Mouse (Mus musculus): Measurements from ENCODE around the gene Orc2. TPM values are rescaled to one million over a fixed set of nuclear protein-coding genes. Genes with fewer than 3 reads are reported as not detected.
A peak's percentile ranks its signal among the peaks of the same experiment; 100 is the strongest.

Orc2 gene
- polyA plus RNA-seq (2017; shearing (Covaris generic)): 10 to 100 TPM; 18.3 to 19.3 TPM

DNA sequence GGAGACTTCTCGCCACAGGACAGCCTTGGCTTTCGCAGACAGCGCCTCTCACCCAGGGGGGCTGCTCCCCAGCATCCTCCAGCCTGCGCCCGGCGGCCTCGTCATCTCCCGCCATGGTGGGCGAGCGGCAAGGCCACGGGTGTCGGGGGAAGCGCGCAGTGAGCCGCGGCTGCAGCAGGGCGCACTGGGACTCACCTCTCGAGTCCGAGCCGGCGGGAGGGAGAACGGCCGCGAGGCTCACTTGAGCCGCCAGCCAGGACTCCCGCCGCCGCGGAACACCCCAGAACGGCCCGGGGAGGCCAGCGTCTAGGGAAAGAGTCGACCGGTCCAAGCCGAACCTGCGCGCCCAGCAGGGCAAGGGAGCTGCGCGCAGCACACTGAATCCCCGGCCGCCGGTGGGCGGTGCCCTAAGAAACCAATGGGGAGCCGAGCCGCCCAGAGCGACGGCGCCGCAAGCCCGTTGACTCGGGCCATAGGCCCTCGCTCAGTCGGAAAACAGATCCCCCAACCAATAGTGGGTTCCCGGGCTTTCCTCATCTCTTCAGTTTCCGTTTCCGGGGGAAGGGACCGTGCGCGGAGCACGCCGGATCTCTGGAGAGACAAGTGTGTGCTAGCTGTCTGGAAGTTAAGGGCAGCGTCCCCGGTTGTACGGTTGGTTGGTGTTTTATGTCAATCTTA is at the start of gene Orc2:
Orc2 (minus strand) TSS at position 533 of the 678 bp plus-strand sequence.
- ATAC-seq: peak; percentile 99

DNA sequence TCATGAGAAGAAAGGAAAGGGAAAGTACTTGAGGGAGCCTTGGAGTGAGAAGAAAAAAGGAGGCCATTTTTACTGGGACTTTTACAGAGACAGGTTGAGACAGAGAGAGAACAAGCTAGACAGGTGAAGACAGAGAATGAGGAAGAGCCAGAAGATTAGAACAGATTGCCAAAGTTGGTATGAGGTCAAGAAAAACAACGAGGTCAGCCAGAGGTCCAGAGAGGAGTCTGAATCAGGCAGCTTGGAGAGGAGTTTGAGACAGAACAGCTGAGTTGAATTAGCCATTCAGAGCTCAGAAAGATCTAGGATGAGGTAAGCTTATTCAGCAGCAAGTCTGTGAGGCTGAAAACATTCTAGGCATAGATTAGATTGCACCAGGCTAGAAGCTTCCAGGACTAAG is 36.5 kb upstream of the Orc2 start:
- ATAC-seq: no peak

DNA sequence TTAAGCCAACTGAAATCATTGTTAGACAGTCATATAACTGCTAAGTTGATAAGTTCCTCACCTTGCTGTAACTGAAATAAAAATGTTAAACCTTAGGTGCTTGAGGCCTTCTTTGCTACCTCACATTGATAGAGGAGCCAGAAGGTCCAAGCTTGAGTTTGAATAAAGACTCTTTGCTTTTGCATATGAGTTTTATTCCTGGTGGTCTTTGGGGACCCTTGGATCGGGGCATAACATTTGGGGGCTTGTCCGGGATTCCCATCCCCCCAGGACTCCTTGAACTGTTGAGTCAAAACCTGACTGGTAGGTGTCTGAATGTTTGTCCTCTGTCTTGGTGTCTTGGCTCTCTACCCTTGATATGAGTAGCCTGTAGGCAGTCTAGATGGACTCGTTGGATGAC is 2.3 kb upstream of the Orc2 start:
- ATAC-seq: no peak

DNA sequence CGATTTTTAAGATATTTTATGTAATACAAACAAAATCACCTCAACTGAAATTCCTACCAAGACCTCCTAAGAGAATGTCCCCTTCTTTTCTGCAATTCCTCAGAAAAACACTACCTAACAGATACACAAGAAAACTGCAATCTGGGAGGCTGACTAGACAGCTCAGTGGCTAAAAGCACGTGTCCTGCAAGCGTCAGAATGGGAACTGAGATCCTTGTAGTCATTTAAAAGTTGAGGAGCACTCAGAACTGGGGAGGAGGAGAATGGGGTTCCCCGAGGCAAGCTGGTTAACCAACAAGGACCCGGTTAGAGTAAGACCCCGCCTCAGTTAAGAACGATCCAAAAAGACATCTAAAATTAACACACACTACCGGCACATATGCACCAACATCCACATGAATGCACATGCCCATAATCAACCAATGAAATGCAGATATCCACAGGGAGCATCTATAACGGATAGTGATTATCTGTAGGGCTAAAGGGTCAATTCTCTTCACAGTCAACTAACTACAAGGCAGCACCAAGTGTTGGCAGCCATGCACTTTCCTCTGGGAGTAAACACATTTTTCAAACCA is 1.0 kb downstream of the Orc2 start:
- ATAC-seq: no peak

DNA sequence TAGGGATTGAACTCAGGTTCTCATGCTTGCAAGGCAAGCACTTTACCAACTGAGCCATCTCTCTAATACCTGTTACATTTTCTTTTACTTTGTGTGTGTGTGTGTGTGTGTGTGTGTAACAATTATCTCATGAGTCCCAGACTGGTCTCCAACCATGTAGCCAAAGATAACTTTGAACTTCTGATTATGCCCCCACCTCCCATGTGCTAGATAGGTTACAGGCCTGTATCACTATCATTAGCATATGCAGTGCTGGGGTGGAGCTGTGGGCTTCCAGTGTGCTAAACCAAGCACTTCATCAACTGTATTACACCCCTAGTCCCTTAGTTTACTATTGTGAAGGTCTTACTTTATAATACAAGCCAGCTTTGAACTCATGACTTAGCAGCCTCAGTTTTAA is 1.8 kb downstream of the Orc2 start:
- no peak for ATAC-seq

DNA sequence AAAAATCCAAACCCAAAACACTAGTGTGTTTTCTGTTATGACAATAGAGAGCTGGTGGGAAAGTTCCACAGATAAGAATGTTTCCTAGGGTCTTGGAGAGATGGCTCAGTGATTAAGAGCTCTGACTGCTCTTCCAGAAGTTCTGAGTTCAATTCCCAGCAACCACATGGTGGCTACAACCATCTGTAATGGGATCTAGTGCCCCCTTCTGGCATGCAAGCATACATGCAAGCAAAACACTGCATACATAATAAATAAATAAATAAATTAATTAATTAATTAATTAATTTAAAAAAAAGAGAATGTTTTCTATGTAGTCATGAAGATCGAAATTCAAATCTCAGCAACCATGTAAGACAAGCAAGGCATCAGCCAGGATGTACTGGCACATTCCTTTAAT is 6.2 kb downstream of the Orc2 start:
- no peak for ATAC-seq

DNA sequence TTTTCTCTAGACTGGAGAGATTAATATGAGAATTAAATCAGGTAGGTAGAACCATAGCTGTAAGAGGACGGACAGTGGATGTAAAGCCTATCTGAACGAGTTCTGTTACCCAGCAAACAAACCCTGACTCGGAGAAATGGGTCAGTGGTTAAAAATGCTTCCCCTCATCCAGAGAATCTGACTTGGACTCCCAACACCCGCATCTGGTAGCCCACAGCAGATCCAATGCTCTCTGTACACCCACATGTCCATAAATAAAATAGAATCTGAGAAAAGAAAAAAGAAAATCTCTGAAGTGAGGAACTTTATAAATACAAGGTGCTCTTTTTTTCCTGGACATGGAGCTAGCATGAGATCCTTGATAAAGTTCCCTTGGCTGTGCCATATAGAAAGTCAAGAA is 7.2 kb downstream of the Orc2 start:
- ATAC-seq: no peak

DNA sequence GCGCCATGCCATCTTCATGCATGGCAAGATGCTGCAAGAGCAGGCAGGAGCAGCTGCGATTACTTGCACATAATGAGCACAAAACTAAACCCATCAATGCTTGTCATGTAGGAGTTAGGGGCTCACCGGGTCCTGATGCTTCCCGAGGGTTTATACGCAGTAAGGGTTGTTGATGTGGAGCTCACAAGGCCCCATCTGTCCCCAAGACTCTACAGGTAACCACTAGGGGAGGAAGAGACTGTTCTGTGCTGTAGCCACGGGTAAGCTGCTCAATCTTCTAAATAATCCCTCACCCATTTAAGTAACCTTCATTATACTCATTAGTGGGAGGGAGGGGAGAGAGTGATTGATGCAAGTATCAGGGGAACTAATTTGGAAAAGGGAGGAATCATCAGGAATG is 9.3 kb downstream of the Orc2 start:
- no peak for ATAC-seq

DNA sequence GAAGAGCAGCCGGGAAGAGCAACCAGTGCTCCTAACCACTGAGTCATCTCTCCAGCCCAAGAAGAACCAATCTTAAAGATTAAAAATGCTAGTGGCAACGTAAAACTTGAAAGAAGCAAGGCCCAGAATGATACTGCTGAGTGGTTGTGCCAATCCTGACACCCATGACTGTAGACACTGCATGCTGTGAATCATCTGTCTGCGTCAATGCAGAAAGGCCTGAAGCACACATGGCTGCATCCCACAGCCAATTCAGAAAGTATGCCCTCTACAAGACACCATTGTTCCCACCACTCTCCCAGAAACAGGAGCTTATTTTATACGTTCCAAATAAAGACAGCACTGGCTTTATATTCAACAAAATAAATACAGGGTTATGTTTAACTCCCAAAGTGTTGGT is 22.3 kb downstream of the Orc2 start:
- no peak for ATAC-seq

DNA sequence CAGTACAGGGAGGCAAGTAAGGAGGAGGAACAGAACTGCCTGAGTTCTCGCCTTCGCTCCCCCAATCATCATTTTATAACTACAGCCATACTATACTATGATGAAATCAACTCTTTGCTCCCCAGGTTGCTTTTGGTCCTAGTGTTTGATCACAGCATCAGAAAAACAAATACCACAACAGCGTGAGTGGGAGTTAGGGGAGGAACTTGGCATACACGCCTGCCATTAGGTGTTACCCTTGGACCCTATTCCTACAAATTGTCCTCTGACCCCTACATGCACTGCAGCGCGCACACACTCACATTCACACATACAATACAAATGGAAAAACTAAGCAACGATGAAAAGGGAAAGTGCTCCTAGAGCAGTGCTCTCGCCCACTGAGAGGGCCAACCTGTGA is 29.2 kb downstream of the Orc2 start:
- no peak for ATAC-seq

DNA sequence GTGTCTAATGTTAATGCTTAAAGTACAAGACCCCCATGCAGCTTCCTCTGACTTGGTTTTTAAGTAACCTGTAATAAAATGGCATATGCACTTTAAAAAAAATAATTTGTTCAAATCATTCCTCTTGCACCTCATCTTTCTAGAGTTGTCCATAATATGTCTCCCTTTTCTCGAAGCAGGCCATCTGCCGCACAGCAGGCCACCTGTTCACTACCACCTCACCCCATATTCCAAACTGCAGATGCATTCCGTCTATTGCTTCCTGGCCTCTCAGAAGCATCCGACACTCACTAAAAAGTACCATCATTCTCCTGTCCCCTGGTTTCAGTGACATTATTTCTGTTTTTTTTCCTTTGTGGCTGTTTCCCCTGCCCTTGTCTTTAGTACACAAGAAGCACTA is 39.3 kb downstream of the Orc2 start:
- ATAC-seq: no peak

DNA sequence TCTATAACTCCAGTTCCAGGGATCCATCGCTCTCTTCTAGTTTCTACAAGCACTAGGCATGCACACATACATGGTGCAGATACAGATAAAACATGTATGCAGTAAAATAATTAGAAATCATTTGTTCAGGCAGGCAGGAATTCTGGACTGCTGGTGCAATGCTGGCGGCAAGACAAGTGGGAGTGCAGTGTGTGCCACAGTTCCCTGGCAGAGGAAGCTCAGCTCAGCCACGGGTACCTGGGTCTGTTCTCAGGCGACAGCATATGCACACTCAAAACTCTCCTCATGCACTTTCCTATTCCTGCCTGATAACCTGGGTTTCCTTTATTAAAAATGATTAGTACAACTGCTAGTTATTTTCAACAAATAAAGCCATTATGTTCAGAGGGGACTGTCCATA is 39.9 kb downstream of the Orc2 start:
- ATAC-seq: no peak

DNA sequence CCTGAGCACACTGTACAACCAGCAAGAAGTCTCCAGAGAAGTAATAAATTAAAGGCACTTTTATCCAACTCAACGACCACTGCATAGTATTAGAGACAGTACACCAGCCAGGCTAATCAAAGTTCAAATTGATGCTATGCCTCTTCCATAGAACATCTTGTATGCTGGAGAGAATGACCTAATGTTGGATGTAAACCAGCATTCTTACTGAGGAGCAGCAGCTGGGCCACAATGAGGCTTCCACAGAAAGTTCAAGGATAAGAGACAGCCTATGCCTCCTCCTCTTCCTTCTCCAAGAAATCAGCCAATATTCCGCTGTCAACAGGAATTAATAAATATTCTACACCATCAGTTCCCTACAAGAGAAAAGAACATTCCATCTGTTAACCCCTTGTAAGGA is 41.0 kb downstream of the Orc2 start:
- no peak for ATAC-seq

DNA sequence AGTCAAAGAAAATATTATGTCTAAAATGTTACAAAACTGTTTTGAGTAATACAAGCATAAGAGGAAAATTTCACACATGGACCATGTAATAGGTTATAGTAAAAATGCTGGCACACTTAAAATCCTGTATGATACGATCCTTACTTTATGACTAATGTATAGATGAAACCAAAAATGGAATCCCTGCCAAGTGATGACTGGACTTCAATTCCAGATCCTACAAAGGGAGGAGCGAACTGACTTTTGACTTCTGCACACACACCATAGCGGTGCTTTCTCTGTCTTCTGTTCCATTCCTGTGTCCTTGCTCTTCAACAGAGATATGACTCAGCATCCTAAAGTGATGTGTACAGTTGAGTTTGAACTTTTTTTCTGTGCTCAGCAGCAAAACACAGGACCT is 44.3 kb downstream of the Orc2 start:
- ATAC-seq: no peak

DNA sequence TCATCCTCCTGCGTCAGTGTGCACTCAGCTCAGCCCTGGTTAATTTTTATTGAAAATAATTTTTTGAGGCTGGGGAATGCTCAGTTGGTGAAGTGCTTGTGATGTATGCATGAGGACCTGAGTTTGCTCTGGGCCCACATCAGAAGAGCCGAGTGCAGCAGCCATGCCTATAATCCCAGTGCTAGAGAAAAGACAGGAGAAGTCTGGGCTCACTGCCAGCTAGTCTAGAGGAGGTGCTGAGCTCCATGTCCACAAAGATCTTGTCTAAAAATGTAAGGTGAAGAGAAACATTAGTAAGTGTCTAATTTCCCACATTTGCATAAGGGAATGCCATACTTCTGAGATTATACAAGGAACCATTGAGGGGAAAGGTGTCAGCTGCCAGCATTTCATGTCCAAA is 46.0 kb downstream of the Orc2 start:
- no peak for ATAC-seq

DNA sequence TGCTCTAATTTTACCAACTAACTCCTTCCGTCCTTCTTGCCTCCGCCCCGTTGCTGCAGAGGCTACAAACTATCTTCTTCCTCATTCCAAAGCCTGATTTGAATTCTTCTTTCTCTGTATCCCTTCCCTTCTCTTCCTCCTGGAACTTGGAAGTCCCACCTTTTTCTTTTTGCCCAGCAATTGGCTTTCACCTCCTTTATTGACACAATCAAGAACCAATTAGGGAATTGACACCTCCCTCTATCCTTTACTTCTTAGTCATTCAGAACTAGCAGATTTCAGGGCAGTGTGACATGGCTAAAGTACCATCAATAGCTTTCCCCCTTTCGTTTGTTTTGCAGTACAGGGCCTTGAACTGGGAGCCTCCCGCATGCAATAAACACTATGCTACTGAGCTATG is 46.7 kb downstream of the Orc2 start:
- no peak for ATAC-seq

DNA sequence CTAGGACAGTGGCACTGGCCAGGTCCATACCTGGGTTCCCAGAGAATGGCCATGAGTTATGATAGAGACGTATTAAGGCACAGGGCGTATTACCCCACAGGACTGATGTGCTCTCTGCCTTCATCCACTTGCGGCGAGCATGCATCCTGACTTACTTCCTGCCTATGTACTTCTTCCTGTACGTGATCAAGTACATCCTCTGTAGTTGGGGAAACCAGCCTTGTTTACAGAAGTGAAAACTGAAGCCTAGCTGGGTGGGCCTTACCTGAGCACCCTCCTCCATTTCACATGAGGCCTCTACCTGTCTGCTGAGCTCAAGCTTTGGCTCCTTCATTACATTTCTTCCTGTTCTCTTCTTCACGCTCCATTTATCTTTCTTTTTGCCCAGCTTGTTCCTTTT is 50.6 kb downstream of the Orc2 start:
- peak; percentile 98 for ATAC-seq

DNA sequence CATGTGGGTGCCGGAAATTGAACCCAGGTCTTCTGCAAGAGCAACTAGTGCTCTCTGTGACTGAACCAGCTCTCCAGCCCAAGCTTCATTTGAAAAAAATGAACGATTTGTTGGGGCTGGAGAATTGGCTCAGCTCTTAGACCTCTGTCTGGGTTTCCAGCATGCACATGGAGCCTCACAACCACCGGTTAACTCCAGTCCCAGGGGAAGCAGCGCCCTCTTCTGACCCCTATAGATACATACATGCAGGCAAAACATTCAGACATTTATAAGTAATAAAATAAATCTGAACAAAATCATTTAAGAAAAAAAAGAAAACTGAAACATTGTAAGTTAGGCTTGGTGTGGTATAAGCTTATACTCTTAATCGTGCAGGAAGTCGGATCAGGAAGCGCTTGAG is 56.5 kb downstream of the Orc2 start:
- ATAC-seq: no peak

DNA sequence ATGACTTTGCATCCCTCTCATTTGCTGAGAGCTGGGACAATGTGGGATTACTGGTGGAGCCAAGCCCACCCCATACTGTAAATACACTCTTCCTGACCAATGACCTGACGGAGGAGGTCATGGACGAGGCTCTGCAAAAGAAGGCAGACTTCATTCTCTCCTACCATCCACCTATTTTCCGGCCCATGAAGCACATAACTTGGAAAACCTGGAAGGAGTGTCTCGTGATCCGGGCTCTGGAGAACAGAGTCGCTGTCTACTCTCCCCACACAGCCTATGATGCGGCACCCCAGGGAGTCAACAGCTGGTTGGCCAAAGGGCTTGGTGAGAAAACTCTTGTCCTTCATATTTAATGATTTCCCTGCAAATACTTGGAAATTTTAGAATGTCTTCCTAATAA is 57.1 kb downstream of the Orc2 start:
- ATAC-seq: no peak

DNA sequence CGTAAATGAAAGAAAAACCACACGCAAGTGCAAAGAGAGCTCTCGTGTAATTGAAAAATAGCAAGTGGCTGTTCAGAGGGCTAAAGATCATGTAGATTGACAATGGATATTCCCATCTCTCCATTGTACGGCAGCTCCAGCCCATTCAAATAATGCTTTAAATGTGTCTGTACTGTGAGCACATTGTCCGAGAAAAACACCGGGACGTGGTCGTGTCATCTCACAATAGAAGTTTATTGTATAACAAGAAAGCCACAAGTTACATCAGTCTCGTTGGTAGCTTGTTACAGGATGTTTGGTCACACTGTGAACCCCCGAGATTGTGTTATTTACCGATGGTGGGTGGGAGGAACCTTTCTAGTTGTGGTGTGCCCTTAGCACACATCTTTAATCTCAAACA is 59.0 kb downstream of the Orc2 start:
- ATAC-seq: peak; percentile 42

DNA sequence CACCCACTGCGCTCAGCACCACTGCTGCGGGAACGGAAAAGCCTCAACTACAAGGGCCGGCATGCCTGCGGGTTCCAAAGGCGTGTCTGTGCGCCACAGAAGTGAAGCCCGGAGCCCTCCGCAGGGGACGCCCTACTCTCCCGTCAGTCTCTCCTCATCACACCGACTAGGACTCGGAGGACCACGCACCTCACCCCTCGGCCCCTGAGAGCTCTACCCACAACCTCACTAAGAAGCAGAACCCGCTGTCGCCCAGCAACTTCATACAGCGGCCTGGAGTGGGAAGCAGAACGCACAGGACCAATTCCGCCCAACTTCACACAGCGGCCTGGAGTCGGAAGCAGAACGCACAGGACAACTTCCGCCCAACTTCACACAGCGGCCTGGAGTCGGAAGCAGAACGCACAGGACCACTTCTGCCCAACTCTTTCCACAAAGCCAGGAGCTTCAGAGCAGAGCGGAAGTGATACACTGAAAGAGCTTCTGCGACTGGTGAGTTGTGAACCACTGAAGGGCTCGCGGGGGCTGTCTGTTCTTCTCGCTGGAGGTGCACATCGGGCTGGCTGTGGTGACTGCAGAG is 59.7 kb downstream of the Orc2 start, which contains the start of the genes Nif3l1 and Ppil3:
Nif3l1 (plus strand) TSS at position 9 of the 580 bp plus-strand sequence.
Ppil3 (minus strand) TSS at position 344 of the 580 bp plus-strand sequence.
- peak; percentile 91 for ATAC-seq

DNA sequence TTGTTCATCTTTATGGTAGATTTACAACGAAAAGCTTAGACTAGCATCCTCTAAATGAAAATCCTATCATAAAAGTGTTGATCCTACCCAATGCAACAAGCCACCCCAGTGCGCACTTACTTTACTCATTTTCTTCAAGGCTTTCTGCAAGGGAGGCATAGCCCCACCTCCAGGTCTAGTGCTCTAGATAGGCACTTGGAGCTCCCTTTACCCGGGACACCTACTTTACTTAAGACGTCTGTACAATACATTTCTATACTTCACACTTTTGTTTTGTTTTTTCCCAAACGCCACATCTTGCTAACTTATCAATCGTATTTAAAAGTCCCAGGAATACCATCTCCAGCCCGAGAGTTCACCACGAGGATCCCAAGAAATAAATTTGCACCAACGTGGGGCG is 60.2 kb downstream of the Orc2 start:
- ATAC-seq: no peak

DNA sequence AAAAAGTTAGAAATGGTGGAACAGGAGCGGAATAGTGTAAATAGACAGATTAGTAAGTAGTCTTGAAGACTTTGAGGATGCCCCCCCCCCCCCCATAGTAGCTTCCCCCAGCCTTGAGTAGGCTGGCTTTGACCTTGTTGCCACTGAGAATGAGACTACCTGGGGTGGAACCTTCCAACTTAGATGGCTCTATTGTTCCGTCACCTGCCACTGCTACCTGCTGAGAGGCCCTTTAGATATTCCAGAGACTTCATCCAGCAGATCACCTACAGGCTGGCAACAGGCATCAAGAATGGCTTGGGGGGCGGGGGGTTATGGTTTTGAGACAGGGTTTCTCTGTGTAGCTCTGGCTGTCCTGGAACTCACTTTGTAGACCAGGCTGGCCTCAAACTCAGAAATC is 80.4 kb downstream of the Orc2 start:
- ATAC-seq: no peak
